Mouse (Mus musculus) layer of hippocampus, adult 9-11 months (tissue): ENCODE results near the gene Olfr1154.

Experiments used
- DNase-seq: peaks from one replicate; pipeline ENCODE4 v3.0.0; 2022

Olfr1154 gene

DNA sequence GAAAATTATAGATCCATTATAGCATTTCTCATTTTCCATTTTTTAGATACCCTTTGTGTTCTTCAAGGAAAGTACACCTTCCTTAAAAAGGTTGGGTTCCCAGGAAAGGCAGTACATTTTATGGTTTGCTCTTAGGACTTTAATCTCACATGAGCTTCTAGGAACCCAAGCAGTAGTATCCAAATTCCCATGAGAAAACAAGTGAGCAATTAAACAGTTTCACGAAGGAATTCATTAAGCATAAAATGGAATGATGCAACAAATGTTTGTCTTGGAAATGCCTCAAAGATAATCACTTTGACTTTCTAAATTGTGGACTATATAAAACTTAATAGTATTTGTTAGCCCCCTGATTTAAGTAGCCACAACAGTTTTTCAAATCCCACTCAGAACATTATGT, at the start of gene Olfr1154:
Gene Olfr1154 (minus strand): TSS at position 101 of the 400 bp plus-strand sequence.
- no peak for DNase-seq

DNA sequence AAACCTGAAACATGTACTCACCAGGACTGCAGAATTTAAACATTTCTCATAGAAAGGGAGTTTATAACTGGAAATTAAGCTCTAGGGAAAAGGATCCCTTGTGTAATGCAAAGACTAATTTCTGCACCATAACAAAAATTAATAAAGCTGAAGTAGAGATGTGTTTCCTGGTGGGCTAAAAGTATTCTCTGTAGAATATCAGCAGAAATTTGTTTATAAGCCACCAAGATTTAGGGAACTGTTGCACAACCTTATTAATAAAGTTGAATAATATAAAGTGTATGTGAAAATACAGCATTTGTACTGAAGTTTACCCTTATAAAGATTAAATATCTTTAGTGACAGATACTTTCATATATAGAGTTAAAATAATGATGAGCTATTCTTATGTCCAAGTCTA, 48.0 kb upstream of the Olfr1154 start, which contains the start of gene Olfr1156:
Gene Olfr1156 (minus strand): TSS at position 101 of the 400 bp plus-strand sequence.
- DNase-seq = no peak

DNA sequence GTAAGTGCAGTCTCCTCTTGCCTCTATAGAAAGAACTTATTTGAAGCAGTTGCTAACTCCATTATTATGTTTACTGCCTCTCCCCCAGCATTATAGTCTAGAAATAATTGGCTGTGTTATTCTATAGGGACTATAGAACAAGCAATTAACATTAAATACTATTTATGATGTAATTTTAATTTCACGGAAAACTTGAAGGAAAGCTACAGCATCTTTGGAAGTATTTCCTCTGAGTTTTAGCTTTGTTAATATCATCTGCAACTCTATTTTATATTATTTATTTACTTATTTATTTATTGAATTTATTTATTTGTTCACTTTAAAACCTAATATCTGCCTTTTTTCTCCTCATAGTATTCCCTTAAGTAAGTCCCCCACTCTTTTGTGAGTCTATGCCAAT, 40.1 kb upstream of the Olfr1154 start, which contains the start of gene Olfr1155:
Gene Olfr1155 (minus strand): TSS at position 101 of the 400 bp plus-strand sequence.
- DNase-seq = no peak

DNA sequence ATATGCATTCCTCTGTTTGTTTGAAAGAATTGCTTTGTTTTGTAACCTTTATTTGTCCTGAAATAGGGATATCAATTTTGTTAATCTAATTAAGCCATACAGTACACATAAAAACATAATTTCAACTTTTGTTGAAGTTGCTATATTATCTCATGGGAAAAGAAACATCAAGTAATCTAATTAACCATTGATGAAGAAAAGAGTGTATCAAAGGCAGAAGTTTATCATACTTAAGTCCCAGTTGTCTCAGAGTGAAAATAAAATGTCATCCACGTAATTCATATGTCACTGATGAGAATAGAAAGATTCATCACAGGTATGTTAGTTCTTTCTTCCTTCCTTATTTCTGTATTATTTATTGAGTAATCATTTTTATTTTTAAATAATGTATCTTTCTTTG, 10.3 kb downstream of the Olfr1154 start, which contains the start of gene Olfr1153:
Gene Olfr1153 (plus strand): TSS at position 301 of the 400 bp plus-strand sequence.
- DNase-seq = no peak

DNA sequence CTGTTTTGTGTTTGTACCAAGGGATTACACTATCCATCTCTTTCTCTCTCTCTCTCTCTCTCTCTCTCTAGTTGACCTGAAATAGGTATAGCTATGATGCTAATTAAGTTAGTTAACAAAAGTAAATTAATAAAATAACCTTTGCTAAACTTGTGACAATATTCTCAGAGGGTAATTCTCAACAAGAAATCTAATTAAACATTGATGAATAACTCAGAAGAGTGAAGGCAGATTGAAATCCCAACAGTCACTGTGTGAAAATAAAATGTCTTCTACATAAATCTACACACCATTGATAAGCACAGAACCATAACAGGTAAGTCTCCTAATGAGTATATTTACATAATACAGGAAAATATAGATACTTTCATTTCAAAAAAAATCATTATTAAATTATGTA, 38.8 kb downstream of the Olfr1154 start, which contains the start of gene Olfr1152:
Gene Olfr1152 (plus strand): TSS at position 301 of the 400 bp plus-strand sequence.
- DNase-seq = no peak

DNA sequence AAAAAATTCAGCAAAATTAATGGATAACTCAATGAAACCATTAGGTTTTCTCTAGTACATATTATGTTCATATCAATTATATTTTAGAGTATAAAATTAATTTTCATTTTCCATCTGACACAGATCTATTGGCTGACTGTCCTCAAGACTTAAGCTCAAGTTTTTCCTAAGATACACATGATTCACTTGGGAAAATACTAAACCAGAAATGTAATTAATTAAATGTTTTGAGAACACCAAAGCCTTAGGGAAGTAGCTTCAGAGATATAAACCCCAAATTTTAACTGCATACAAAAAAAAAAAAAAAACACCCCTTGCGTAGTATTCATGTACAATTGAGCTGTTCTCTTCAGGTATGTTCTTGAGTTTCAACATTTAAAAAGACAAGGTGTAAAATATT, 49.4 kb downstream of the Olfr1154 start, which contains the start of gene Olfr1151:
Gene Olfr1151 (plus strand): TSS at position 301 of the 400 bp plus-strand sequence.
- no peak for DNase-seq
